Mouse (Mus musculus) small intestine, adult 2 months (tissue): Measurements from ENCODE around the gene Gria1.

Source experiments
- CTCF ChIP-seq: fragments of 200-500 bp; IDR thresholded peaks from 2 replicates; pipeline ENCODE4 v1.5.1; 2012; ENCODE audit warnings: low read depth, mild to moderate bottlenecking, control low read depth, inconsistent platforms, low read length, moderate library complexity, mixed read lengths; ENCODE audit not compliant: insufficient replicate concordance, insufficient read length; ENCODE audit errors: extremely low read depth
- POLR2A ChIP-seq: fragments of 200-500 bp; IDR thresholded peaks from 2 replicates; pipeline ENCODE4 v1.6.1; 2012; ENCODE audit warnings: low read depth, mild to moderate bottlenecking, control low read depth, inconsistent platforms, low read length, moderate library complexity

DNA sequence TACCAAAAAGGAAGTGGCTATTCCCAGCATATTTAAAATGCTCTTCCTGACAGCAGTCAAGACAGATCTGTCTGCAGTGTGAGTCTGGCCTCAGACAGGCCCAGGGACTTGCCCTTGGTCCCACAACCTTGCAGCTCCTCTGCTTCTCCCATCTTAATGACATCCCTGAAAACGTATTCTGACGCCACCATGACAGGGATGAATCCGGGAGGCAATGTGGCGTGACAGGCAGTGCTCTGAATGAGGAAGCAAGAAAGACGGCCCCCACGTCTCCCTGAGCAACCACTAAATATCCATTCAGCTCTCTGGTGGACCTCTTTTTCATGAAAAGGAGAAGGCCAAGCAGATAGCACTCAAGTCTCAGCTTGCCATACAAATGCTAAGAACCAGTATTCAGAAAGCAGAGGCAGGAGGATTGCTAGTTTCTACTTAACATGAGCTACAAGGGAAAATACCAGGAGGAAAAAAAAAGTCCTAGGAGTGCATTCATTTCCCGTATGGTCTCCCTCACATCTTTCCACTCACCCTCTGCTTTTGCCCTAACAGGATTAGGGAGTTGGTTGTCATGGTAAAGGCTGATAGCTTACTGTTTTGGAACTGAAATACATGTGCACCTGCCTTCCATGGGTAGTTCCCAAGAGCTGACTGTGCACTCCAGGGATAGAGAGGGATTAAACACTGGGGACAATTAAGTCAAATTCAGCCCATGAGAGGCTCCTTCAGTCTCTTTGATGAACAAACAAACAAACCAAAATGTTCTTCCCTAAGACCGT, 211.8 kb downstream of the Gria1 start:
- TF ChIP-seq CTCF (no peak), POLR2A (no peak)
